Mouse (Mus musculus): Measurements from ENCODE around the gene Bcdin3d. TPM values are rescaled to one million over a fixed set of nuclear protein-coding genes. Genes with fewer than 3 reads are reported as not detected.
A peak's percentile ranks its signal among the peaks of the same experiment; 100 is the strongest.

Bcdin3d gene
- 15.9 and 19.4 TPM in 2 replicates for polyA plus RNA-seq (2016; fragmentation: Nextera tagmentation; extraction: Ambion mirVana)

DNA sequence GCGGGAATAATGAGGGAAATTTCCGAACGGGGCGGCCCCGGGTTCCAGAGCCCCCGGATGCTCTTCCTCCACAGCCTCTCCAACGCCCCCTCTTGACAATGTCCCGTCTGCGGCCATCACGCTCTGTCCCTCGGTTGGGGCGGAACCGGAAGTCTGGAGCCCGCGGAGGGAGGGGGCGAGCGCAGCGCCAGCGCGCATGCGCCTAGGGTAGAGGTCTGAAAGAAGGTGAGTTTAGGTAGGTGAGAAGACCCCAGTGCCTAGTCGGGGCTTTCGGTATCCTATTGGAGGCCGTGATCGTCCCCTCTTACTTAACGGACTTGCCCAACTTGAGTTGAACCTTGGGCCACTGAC lies at the start of gene Bcdin3d:
TSS of gene Bcdin3d (minus strand) at position 155 of the 351 bp plus-strand sequence.
- WGBS: under 1% methylated on average over 26 of the region's 26 CpGs
- Histone ChIP-seq H3K9me3 (replicated peaks) (peaks cover 3% of the 10 kb centered on the region; the same call in 1 of the 2 replicates), H3K4me3 (peak within 1 kb of the TSS; percentile 87), H3K36me3 (peaks cover 24% of the 10 kb centered on the region), H3K27me3 (ENCODE audit: low read depth, poor library complexity, severe bottlenecking) (no peaks in the 10 kb centered on the region), H3K27ac (peak within 1 kb of the TSS; percentile 97), H3K4me1 (peaks cover 14% of the 10 kb centered on the region)
- DNase-seq (ENCODE audit: low spot score): peak; percentile 96

DNA sequence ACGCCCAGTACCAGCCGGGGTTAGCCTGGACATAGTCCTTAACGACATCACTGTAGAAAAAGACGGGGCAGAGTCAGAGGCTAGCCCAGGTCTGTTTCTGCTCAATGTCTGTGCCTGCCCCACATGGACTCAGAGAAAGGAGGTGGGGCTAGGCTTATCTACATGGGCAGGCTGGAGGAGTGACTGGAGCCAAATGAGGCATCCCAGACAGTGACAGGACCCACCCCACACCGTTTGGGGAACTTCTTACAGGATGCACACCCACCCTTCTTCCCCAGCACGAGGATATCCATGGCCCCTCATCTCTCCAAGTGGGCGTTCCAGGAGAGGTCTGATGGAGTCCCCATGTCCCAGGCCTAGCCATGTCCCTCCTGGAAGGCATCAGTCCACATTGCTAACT lies 45.8 kb upstream of the Bcdin3d start:
- Histone ChIP-seq H3K9me3 (replicated peaks) (no peaks in the 10 kb centered on the region), H3K4me3 (no peak overlapping the region), H3K27ac (no peak overlapping the region), H3K4me1 (peaks cover 20% of the 10 kb centered on the region; the same call in 1 of the 2 replicates), H3K36me3 (no peaks in the 10 kb centered on the region), H3K27me3 (ENCODE audit: low read depth, poor library complexity, severe bottlenecking) (peaks cover 56% of the 10 kb centered on the region)
- 74% methylated on average over 7 of the region's 7 CpGs for WGBS
- DNase-seq (ENCODE audit: low spot score): no peak

DNA sequence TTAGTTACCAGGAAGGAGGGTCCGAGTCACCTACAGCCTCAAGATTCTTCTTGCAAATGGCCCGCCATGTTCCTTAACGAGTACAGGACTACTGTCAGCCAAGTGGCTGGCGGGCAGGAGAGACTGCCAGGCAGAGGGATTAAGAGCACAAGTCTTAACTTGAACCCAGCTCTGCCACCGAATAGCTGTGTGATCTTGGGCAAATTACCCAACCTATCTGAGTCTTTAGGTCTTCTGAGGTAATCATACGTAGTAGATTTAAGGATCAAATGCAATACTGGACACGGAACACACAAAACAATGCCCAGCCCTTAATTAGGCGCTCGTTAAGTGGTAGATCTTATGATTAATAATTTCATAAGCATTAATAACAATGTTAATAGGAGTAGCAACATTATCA lies 45.1 kb upstream of the Bcdin3d start:
- 90% methylated on average over 9 of the region's 9 CpGs for WGBS
- no peaks in the 10 kb centered on the region for H3K9me3 ChIP-seq (replicated peaks)
- peaks cover 55% of the 10 kb centered on the region for H3K27me3 ChIP-seq (ENCODE audit: low read depth, poor library complexity, severe bottlenecking)
- no peak for DNase-seq (ENCODE audit: low spot score)
- no peaks in the 10 kb centered on the region for H3K36me3 ChIP-seq
- H3K4me3 ChIP-seq: no peak overlapping the region
- H3K4me1 ChIP-seq: peaks cover 19% of the 10 kb centered on the region; the same call in 1 of the 2 replicates
- H3K27ac ChIP-seq: no peak overlapping the region

GRCm38 (mm10) chr15:99517715-99518114 lies 43.2 kb upstream of the Bcdin3d start:
- no peaks in the 10 kb centered on the region for H3K9me3 ChIP-seq (replicated peaks)
- peaks cover 44% of the 10 kb centered on the region for H3K27me3 ChIP-seq (ENCODE audit: low read depth, poor library complexity, severe bottlenecking)
- no peak for DNase-seq (ENCODE audit: low spot score)
- H3K4me1 ChIP-seq: peaks cover 18% of the 10 kb centered on the region; the same call in 1 of the 2 replicates
- no peak overlapping the region; the same call in 1 of the 2 replicates for H3K27ac ChIP-seq
- H3K4me3 ChIP-seq: no peak overlapping the region
- no peaks in the 10 kb centered on the region for H3K36me3 ChIP-seq
- 74% methylated on average over 7 of the region's 7 CpGs for WGBS

DNA sequence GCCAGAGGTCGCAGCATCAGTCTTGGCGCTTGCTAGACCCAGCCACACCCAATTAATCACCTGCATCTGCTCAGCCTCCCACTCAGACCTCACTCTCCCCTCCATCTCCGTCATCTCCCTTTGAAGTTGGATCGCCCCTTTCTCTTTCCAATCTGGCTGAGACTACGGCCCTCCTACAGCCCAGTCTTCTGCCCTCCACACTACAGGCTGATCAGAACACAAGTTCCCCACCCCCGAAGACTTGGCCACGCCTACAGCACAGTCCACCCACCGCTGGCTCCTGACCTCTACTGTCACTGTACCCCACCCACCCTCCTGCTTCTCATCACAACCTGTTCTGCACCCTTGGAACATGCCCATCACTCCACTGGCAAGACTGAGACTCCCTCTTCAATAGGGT lies 42.2 kb upstream of the Bcdin3d start:
- no peak overlapping the region for H3K27ac ChIP-seq
- peaks cover 34% of the 10 kb centered on the region for H3K27me3 ChIP-seq (ENCODE audit: low read depth, poor library complexity, severe bottlenecking)
- DNase-seq (ENCODE audit: low spot score): no peak
- H3K4me3 ChIP-seq: no peak overlapping the region
- WGBS: 36% methylated on average over 8 of the region's 8 CpGs
- no peaks in the 10 kb centered on the region for H3K36me3 ChIP-seq
- peaks cover 16% of the 10 kb centered on the region; the same call in 1 of the 2 replicates for H3K4me1 ChIP-seq
- H3K9me3 ChIP-seq (replicated peaks): no peaks in the 10 kb centered on the region

GRCm38 (mm10) chr15:99511797-99512525 lies 37.4 kb upstream of the Bcdin3d start:
- peaks cover 5% of the 10 kb centered on the region; the same call in 1 of the 2 replicates for H3K4me1 ChIP-seq
- no peak overlapping the region for H3K27ac ChIP-seq
- WGBS: 88% methylated on average over 15 of the region's 15 CpGs
- no peak for DNase-seq (ENCODE audit: low spot score)
- no peaks in the 10 kb centered on the region for H3K36me3 ChIP-seq
- H3K4me3 ChIP-seq: no peak overlapping the region
- no peaks in the 10 kb centered on the region for H3K9me3 ChIP-seq (replicated peaks)
- peaks cover 7% of the 10 kb centered on the region for H3K27me3 ChIP-seq (ENCODE audit: low read depth, poor library complexity, severe bottlenecking)

DNA sequence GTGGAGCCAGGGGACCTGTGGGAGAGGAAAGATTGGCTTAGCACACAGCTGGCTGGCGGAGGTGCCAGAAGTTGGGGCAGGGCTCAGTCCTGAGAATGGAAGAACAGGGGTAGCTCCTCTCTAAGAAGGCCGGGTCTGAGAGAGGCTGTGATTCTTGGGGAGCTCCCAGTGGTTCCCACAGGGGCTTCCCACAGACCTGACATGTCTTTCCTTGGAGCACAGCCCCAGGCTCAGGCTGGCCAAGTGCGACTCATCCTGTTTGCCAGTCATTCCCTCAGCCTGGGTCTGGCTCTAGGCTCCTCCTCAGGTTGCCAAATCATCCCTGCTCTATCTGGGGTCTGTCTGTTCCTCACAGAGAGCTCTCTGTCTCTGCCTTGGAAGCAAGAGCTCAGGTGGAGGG lies 36.1 kb upstream of the Bcdin3d start:
- no peak for DNase-seq (ENCODE audit: low spot score)
- no peak overlapping the region for H3K4me3 ChIP-seq
- H3K9me3 ChIP-seq (replicated peaks): no peaks in the 10 kb centered on the region
- H3K36me3 ChIP-seq: no peaks in the 10 kb centered on the region
- no peak overlapping the region for H3K27ac ChIP-seq
- peaks cover 6% of the 10 kb centered on the region for H3K27me3 ChIP-seq (ENCODE audit: low read depth, poor library complexity, severe bottlenecking)
- H3K4me1 ChIP-seq: 0 out of 2 replicates have a peak, but pooled peaks cover 5% of the 10 kb centered on the region
- WGBS: 89% methylated on average over 3 of the region's 3 CpGs

DNA sequence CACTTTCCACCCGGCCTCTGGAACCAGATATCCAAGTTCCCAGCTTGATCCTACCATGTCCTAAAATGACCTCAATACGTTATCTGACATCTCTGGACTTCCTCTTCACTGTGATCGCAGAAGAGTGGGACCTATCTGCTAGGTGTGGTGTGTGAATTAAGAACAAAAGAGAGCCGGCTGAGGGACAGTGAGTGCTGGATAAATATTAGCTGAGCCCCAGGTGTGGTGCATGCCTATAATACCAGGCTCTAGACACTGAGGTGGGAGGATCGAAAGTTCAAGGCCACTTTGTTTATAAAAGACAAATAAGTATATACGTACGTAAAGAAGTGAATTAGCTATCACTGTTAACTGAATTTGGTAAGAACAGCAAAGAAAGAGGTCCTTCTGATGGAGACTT lies 35.3 kb upstream of the Bcdin3d start:
- Histone ChIP-seq H3K27ac (no peak overlapping the region), H3K9me3 (replicated peaks) (no peaks in the 10 kb centered on the region), H3K4me3 (no peak overlapping the region), H3K27me3 (ENCODE audit: low read depth, poor library complexity, severe bottlenecking) (peaks cover 8% of the 10 kb centered on the region), H3K4me1 (peaks cover 5% of the 10 kb centered on the region; the same call in 1 of the 2 replicates), H3K36me3 (no peaks in the 10 kb centered on the region)
- no peak for DNase-seq (ENCODE audit: low spot score)
- 87% methylated on average over 7 of the region's 7 CpGs for WGBS

- no peaks in the 10 kb centered on the region for H3K36me3 ChIP-seq
- peaks cover 33% of the 10 kb centered on the region for H3K4me1 ChIP-seq
- no peaks in the 10 kb centered on the region for H3K9me3 ChIP-seq (replicated peaks)
- DNase-seq (ENCODE audit: low spot score): no peak
- 0 out of 2 replicates have a peak overlapping the region, but pooled peaks have one; percentile 20 for H3K27ac ChIP-seq
- H3K27me3 ChIP-seq (ENCODE audit: low read depth, poor library complexity, severe bottlenecking): peaks cover 20% of the 10 kb centered on the region
- 86% methylated on average over 15 of the region's 15 CpGs for WGBS
- H3K4me3 ChIP-seq: no peak overlapping the region
Measured at GRCm38 (mm10) chr15:99505324-99506095, 31.0 kb upstream of the Bcdin3d start.

GRCm38 (mm10) chr15:99503256-99503655 lies 28.7 kb upstream of the Bcdin3d start:
- DNase-seq (ENCODE audit: low spot score): no peak
- Histone ChIP-seq H3K27me3 (ENCODE audit: low read depth, poor library complexity, severe bottlenecking) (peaks cover 42% of the 10 kb centered on the region), H3K4me3 (no peak overlapping the region), H3K4me1 (peaks cover 43% of the 10 kb centered on the region), H3K36me3 (no peaks in the 10 kb centered on the region), H3K27ac (0 out of 2 replicates have a peak overlapping the region, but pooled peaks have one; percentile 17), H3K9me3 (replicated peaks) (no peaks in the 10 kb centered on the region)
- whole genome bisulfite sequencing: 72% methylated on average over 5 of the region's 5 CpGs

- H3K9me3 ChIP-seq (replicated peaks): no peaks in the 10 kb centered on the region
- 43% methylated on average over 12 of the region's 12 CpGs for WGBS
- H3K27ac ChIP-seq: peak overlapping the region; percentile 38; the same call in 1 of the 2 replicates
- DNase-seq (ENCODE audit: low spot score): no peak
- peaks cover 50% of the 10 kb centered on the region for H3K27me3 ChIP-seq (ENCODE audit: low read depth, poor library complexity, severe bottlenecking)
- H3K36me3 ChIP-seq: no peaks in the 10 kb centered on the region
- H3K4me1 ChIP-seq: peaks cover 51% of the 10 kb centered on the region
- H3K4me3 ChIP-seq: no peak overlapping the region
Measured at GRCm38 (mm10) chr15:99502311-99502831, 27.8 kb upstream of the Bcdin3d start.

- Histone ChIP-seq H3K4me3 (no peak overlapping the region), H3K36me3 (no peaks in the 10 kb centered on the region), H3K27me3 (ENCODE audit: low read depth, poor library complexity, severe bottlenecking) (peaks cover 50% of the 10 kb centered on the region), H3K4me1 (peaks cover 52% of the 10 kb centered on the region), H3K9me3 (replicated peaks) (no peaks in the 10 kb centered on the region), H3K27ac (peak overlapping the region; percentile 38; the same call in 1 of the 2 replicates)
- DNase-seq (ENCODE audit: low spot score): peak; percentile 44
- 72% methylated on average over 20 of the region's 20 CpGs for WGBS
Measured at GRCm38 (mm10) chr15:99501292-99502260, 27.0 kb upstream of the Bcdin3d start.

All from limb, embryonic 10.5 days (tissue).